ENCODE assay signal across 8 mouse cellular contexts in the genomic region with DNA sequence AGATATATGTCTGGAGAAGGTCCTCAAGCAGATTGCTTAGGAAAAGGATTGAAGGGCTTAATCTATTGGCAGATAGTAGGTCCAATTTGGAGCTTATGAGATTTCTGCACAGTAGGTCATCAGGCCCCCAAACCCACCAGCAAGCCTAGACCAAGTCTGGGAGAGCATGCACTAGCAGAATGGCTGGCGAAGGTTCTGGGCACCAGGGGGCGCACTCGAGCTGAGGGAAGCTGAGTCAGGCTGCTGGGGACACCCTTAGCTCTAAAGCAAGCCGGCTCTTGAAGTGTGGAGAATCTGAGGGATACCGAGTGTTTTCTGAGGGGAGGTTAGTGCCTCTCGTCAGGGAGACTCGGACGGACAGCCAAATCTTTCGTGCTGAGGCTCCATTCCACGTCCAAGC. TPM values are rescaled to one million over a fixed set of nuclear protein-coding genes. Genes with fewer than 3 reads are reported as not detected.
DNase-seq lines count a peak whose midpoint lies in the region; ATAC-seq lines count a peak whose summit lies in the region.

No protein-coding gene starts in this region.

- 0% methylated on average over 10 of the region's 10 CpGs for WGBS in forebrain, embryonic 11.5 days
- under 1% methylated on average over 10 of the region's 10 CpGs for WGBS in heart, embryonic 16.5 days
- WGBS in liver, embryonic 15.5 days (ENCODE audit: insufficient replicate concordance), result 1% methylated on average over 10 of the region's 10 CpGs
- under 1% methylated on average over 10 of the region's 10 CpGs for WGBS in neural tube, embryonic 11.5 days
- under 1% methylated on average over 10 of the region's 10 CpGs for WGBS in stomach, embryonic 16.5 days

- H3K9me3 ChIP-seq in forebrain, embryonic 11.5 days (ENCODE audit: control insufficient read depth, low read length), result no peaks in the 10 kb centered on the region
- no peaks in the 10 kb centered on the region for H3K9me3 ChIP-seq in heart, embryonic 16.5 days (replicated peaks; ENCODE audit: control insufficient read depth, low read length)
- H3K9me3 ChIP-seq in liver, embryonic 15.5 days (replicated peaks), result no peaks in the 10 kb centered on the region
- H3K9me3 ChIP-seq in neural tube, embryonic 11.5 days (ENCODE audit: control insufficient read depth, low read length), result no peaks in the 10 kb centered on the region
- no peaks in the 10 kb centered on the region for H3K9me3 ChIP-seq in stomach, embryonic 16.5 days (replicated peaks; ENCODE audit: control insufficient read depth, low read length)

- H3K4me3 ChIP-seq in forebrain, embryonic 11.5 days (ENCODE audit: low read depth, low read length), result peak overlapping the region; percentile 70
- peak overlapping the region; percentile 70 for H3K4me3 ChIP-seq in heart, embryonic 16.5 days (ENCODE audit: low read length)
- peak overlapping the region; percentile 80 for H3K4me3 ChIP-seq in liver, embryonic 15.5 days (replicated peaks)
- H3K4me3 ChIP-seq in neural tube, embryonic 11.5 days (ENCODE audit: low read depth, low read length), result peak overlapping the region; percentile 80
- H3K4me3 ChIP-seq in stomach, embryonic 16.5 days (replicated peaks; ENCODE audit: low read length), result peak overlapping the region; percentile 61

- peak overlapping the region; percentile 100 for H3K4me2 ChIP-seq in forebrain, embryonic 11.5 days (ENCODE audit: low read depth, low read length, severe bottlenecking)
- peak overlapping the region; percentile 96 for H3K4me2 ChIP-seq in heart, embryonic 16.5 days (ENCODE audit: low read depth, low read length)
- peak overlapping the region; percentile 98 for H3K4me2 ChIP-seq in liver, embryonic 15.5 days
- peak overlapping the region; percentile 100 for H3K4me2 ChIP-seq in neural tube, embryonic 11.5 days (ENCODE audit: low read depth)
- H3K4me2 ChIP-seq in stomach, embryonic 16.5 days (ENCODE audit: low read depth, low read length), result peak overlapping the region; percentile 99

- DNase-seq in c-Kit-positive CD71-positive TER-119-negative erythroid progenitor cells, embryonic 14.5 days (ENCODE audit: low read depth), result peak; percentile 86
- DNase-seq in forebrain, embryonic 11.5 days (ENCODE audit: low spot score), result peak; percentile 99
- DNase-seq in kidney, postnatal 25 days, result peak; percentile 93 to 98
- DNase-seq in neural tube, embryonic 11.5 days (ENCODE audit: low spot score), result peak; percentile 96

- no peak overlapping the region for H3K27ac ChIP-seq in forebrain, embryonic 11.5 days (ENCODE audit: low read depth, low read length)
- no peak overlapping the region for H3K27ac ChIP-seq in heart, embryonic 16.5 days (ENCODE audit: low read length)
- peak overlapping the region; percentile 88 for H3K27ac ChIP-seq in liver, embryonic 15.5 days (replicated peaks)
- H3K27ac ChIP-seq in neural tube, embryonic 11.5 days (ENCODE audit: low read depth, low read length), result peak overlapping the region; percentile 92; the same call in 1 of the 2 replicates
- H3K27ac ChIP-seq in stomach, embryonic 16.5 days (ENCODE audit: low read length), result no peak overlapping the region

- H3K9ac ChIP-seq in forebrain, embryonic 11.5 days (ENCODE audit: low read length), result peak overlapping the region; percentile 75
- peak overlapping the region; percentile 76 for H3K9ac ChIP-seq in heart, embryonic 16.5 days (ENCODE audit: low read length)
- H3K9ac ChIP-seq in liver, embryonic 15.5 days, result peak overlapping the region; percentile 85
- H3K9ac ChIP-seq in neural tube, embryonic 11.5 days (ENCODE audit: low read length), result peak overlapping the region; percentile 97
- peak overlapping the region; percentile 75 for H3K9ac ChIP-seq in stomach, embryonic 16.5 days (ENCODE audit: low read length)

- no peaks in the 10 kb centered on the region for H3K27me3 ChIP-seq in forebrain, embryonic 11.5 days (ENCODE audit: control insufficient read depth, insufficient read depth, low read length)
- H3K27me3 ChIP-seq in heart, embryonic 16.5 days (ENCODE audit: control insufficient read depth, insufficient read depth, low read length), result no peaks in the 10 kb centered on the region
- peaks cover 14% of the 10 kb centered on the region for H3K27me3 ChIP-seq in liver, embryonic 15.5 days
- no peaks in the 10 kb centered on the region for H3K27me3 ChIP-seq in neural tube, embryonic 11.5 days (ENCODE audit: control insufficient read depth, insufficient read depth, low read length)
- H3K27me3 ChIP-seq in stomach, embryonic 16.5 days (ENCODE audit: control insufficient read depth, insufficient read depth, low read length), result no peaks in the 10 kb centered on the region

- peak; percentile 27 for ATAC-seq in CD4-positive, CD25-positive, alpha-beta regulatory T cell, adult 4 months
- ATAC-seq in forebrain, embryonic 11.5 days (replicated peaks; ENCODE audit: low FRiP score), result peak; percentile 43
- ATAC-seq in heart, embryonic 16.5 days (replicated peaks; ENCODE audit: extremely low read depth, insufficient read depth, low FRiP score), result peak; percentile 28; the same call in 1 of the 2 replicates
- ATAC-seq in liver, embryonic 15.5 days (ENCODE audit: insufficient read depth), result peak; percentile 35
- ATAC-seq in neural tube, embryonic 11.5 days (ENCODE audit: insufficient read depth, low FRiP score, low TSS enrichment), result 0 out of 2 replicates have a peak, but pooled peaks have one; percentile 37
- ATAC-seq in stomach, embryonic 16.5 days (ENCODE audit: insufficient read depth, low FRiP score), result peak; percentile 71

- H3K4me1 ChIP-seq in forebrain, embryonic 11.5 days (replicated peaks; ENCODE audit: control insufficient read depth, insufficient read depth, low read length), result peaks cover 2% of the 10 kb centered on the region; the same call in 1 of the 2 replicates
- H3K4me1 ChIP-seq in heart, embryonic 16.5 days (ENCODE audit: control insufficient read depth, insufficient read depth, low read length), result peaks cover 16% of the 10 kb centered on the region
- peaks cover 46% of the 10 kb centered on the region for H3K4me1 ChIP-seq in liver, embryonic 15.5 days (replicated peaks)
- peaks cover 5% of the 10 kb centered on the region; the same call in 1 of the 2 replicates for H3K4me1 ChIP-seq in neural tube, embryonic 11.5 days (ENCODE audit: control insufficient read depth, insufficient read depth, low read length)
- peaks cover 9% of the 10 kb centered on the region for H3K4me1 ChIP-seq in stomach, embryonic 16.5 days (ENCODE audit: control insufficient read depth, insufficient read depth, low read length)

- H3K36me3 ChIP-seq in forebrain, embryonic 11.5 days (ENCODE audit: control insufficient read depth, insufficient read depth, low read length), result no peaks in the 10 kb centered on the region
- no peaks in the 10 kb centered on the region for H3K36me3 ChIP-seq in heart, embryonic 16.5 days (ENCODE audit: control insufficient read depth, insufficient read depth)
- H3K36me3 ChIP-seq in liver, embryonic 15.5 days (replicated peaks), result 0 out of 2 replicates have a peak, but pooled peaks cover 4% of the 10 kb centered on the region
- no peaks in the 10 kb centered on the region for H3K36me3 ChIP-seq in neural tube, embryonic 11.5 days (ENCODE audit: control insufficient read depth, insufficient read depth, low read length)
- H3K36me3 ChIP-seq in stomach, embryonic 16.5 days (ENCODE audit: control insufficient read depth, insufficient read depth, low read length), result no peaks in the 10 kb centered on the region

RNA-seq across cellular contexts. Expression of a gene that starts 1.2 kb away (rescaled TPM):
- 10 to 100 TPM; 17.3 to 27.2 TPM for polyA plus RNA-seq in CD4-positive, CD25-positive, alpha-beta regulatory T cell, adult 4 months (2017; shearing (Covaris generic))
- polyA plus RNA-seq in forebrain, embryonic 11.5 days (2014; fragmentation: Nextera tagmentation; extraction: Ambion mirVana), result 5.5 and 7.5 TPM in 2 replicates
- 3.0 and 4.3 TPM in 2 replicates for polyA plus RNA-seq in heart, embryonic 16.5 days (2015; fragmentation: Nextera tagmentation; extraction: Ambion mirVana)
- 4.2 and 5.8 TPM in 2 replicates for polyA plus RNA-seq in liver, embryonic 15.5 days (2015; fragmentation: Nextera tagmentation; extraction: Ambion mirVana)
- 5.6 and 6.6 TPM in 2 replicates for polyA plus RNA-seq in neural tube, embryonic 11.5 days (2014; fragmentation: Nextera tagmentation; extraction: Ambion mirVana)
- polyA plus RNA-seq in stomach, embryonic 16.5 days (2015; fragmentation: Nextera tagmentation; extraction: Ambion mirVana), result 4.1 and 5.0 TPM in 2 replicates

RNA-seq across cellular contexts. Expression of a gene that starts 17.0 kb away (rescaled TPM):
- under 1 TPM; 0.85 to 0.91 TPM for polyA plus RNA-seq in CD4-positive, CD25-positive, alpha-beta regulatory T cell, adult 4 months (2017; shearing (Covaris generic))
- 4.2 TPM in 2 replicates for polyA plus RNA-seq in forebrain, embryonic 11.5 days (2014; fragmentation: Nextera tagmentation; extraction: Ambion mirVana)
- polyA plus RNA-seq in heart, embryonic 16.5 days (2015; fragmentation: Nextera tagmentation; extraction: Ambion mirVana), result 11.0 and 14.0 TPM in 2 replicates
- polyA plus RNA-seq in liver, embryonic 15.5 days (2015; fragmentation: Nextera tagmentation; extraction: Ambion mirVana), result 2.8 and 3.6 TPM in 2 replicates
- 4.4 and 4.8 TPM in 2 replicates for polyA plus RNA-seq in neural tube, embryonic 11.5 days (2014; fragmentation: Nextera tagmentation; extraction: Ambion mirVana)
- 6.2 and 6.7 TPM in 2 replicates for polyA plus RNA-seq in stomach, embryonic 16.5 days (2015; fragmentation: Nextera tagmentation; extraction: Ambion mirVana)

RNA-seq across cellular contexts. Expression of a gene that starts 20.4 kb away (rescaled TPM):
- under 1 TPM in 1 of 2 experiments, not detected in 1; 0.56 TPM for polyA plus RNA-seq in CD4-positive, CD25-positive, alpha-beta regulatory T cell, adult 4 months (2017; shearing (Covaris generic))
- 0.28 and 0.69 TPM in 2 replicates for polyA plus RNA-seq in forebrain, embryonic 11.5 days (2014; fragmentation: Nextera tagmentation; extraction: Ambion mirVana)
- 11.0 and 13.3 TPM in 2 replicates for polyA plus RNA-seq in heart, embryonic 16.5 days (2015; fragmentation: Nextera tagmentation; extraction: Ambion mirVana)
- 3.7 TPM in 2 replicates for polyA plus RNA-seq in liver, embryonic 15.5 days (2015; fragmentation: Nextera tagmentation; extraction: Ambion mirVana)
- polyA plus RNA-seq in neural tube, embryonic 11.5 days (2014; fragmentation: Nextera tagmentation; extraction: Ambion mirVana), result 0.50 and 0.56 TPM in 2 replicates
- polyA plus RNA-seq in stomach, embryonic 16.5 days (2015; fragmentation: Nextera tagmentation; extraction: Ambion mirVana), result 1.4 and 1.7 TPM in 2 replicates

RNA-seq across cellular contexts. Expression of a gene that starts 43.7 kb away (rescaled TPM):
- 10 to 100 TPM; 37.0 to 42.3 TPM for polyA plus RNA-seq in CD4-positive, CD25-positive, alpha-beta regulatory T cell, adult 4 months (2017; shearing (Covaris generic))
- 133 TPM in 2 replicates for polyA plus RNA-seq in forebrain, embryonic 11.5 days (2014; fragmentation: Nextera tagmentation; extraction: Ambion mirVana)
- 31.4 and 34.1 TPM in 2 replicates for polyA plus RNA-seq in heart, embryonic 16.5 days (2015; fragmentation: Nextera tagmentation; extraction: Ambion mirVana)
- 25.8 and 28.0 TPM in 2 replicates for polyA plus RNA-seq in liver, embryonic 15.5 days (2015; fragmentation: Nextera tagmentation; extraction: Ambion mirVana)
- 113 and 123 TPM in 2 replicates for polyA plus RNA-seq in neural tube, embryonic 11.5 days (2014; fragmentation: Nextera tagmentation; extraction: Ambion mirVana)
- 42.4 and 43.8 TPM in 2 replicates for polyA plus RNA-seq in stomach, embryonic 16.5 days (2015; fragmentation: Nextera tagmentation; extraction: Ambion mirVana)

RNA-seq across cellular contexts. Expression of a gene that starts 57.6 kb away (rescaled TPM):
- polyA plus RNA-seq in CD4-positive, CD25-positive, alpha-beta regulatory T cell, adult 4 months (2017; shearing (Covaris generic)), result 10 to 100 TPM; 22.1 to 42.5 TPM
- polyA plus RNA-seq in forebrain, embryonic 11.5 days (2014; fragmentation: Nextera tagmentation; extraction: Ambion mirVana), result 79.5 and 88.5 TPM in 2 replicates
- 68.0 and 78.0 TPM in 2 replicates for polyA plus RNA-seq in heart, embryonic 16.5 days (2015; fragmentation: Nextera tagmentation; extraction: Ambion mirVana)
- 30.7 and 33.1 TPM in 2 replicates for polyA plus RNA-seq in liver, embryonic 15.5 days (2015; fragmentation: Nextera tagmentation; extraction: Ambion mirVana)
- polyA plus RNA-seq in neural tube, embryonic 11.5 days (2014; fragmentation: Nextera tagmentation; extraction: Ambion mirVana), result 90.5 TPM in 2 replicates
- 59.1 and 63.1 TPM in 2 replicates for polyA plus RNA-seq in stomach, embryonic 16.5 days (2015; fragmentation: Nextera tagmentation; extraction: Ambion mirVana)

Comparison
In these comparisons a context has a peak if more than half of its experiments do, and no peak if none do; other contexts are left out.
1. H3K27ac ChIP-seq: peak in liver, embryonic 15.5 days (single experiment) and neural tube, embryonic 11.5 days (single experiment); none in forebrain, embryonic 11.5 days (single experiment), heart, embryonic 16.5 days (single experiment) and stomach, embryonic 16.5 days (single experiment).
2. Peak in every context shown above with its lines, with median percentiles within 50 percentile points of each other: ATAC-seq, DNase-seq, H3K4me2 ChIP-seq, H3K4me3 ChIP-seq and H3K9ac ChIP-seq.